Mouse (Mus musculus) stomach, embryonic 14.5 days (tissue): ENCODE measurements around the gene Triobp. TPM values are rescaled to one million over a fixed set of nuclear protein-coding genes. Genes with fewer than 3 reads are reported as not detected.
"Not testable (repeated sequence)": the region's sequence is repeated elsewhere in the genome, so short reads cannot be mapped to it uniquely, and the experiment has no call there.

ENCODE experiments used
- ATAC-seq: fragments of 200-750 bp; cut with Nextera tagmentation; 2 replicates; pipeline ENCODE4 v1.8.0; 2017; ENCODE audit warnings: low read depth, moderate TSS enrichment; ENCODE audit not compliant: insufficient number of reproducible peaks, insufficient read depth, low FRiP score
- H3K27ac ChIP-seq: fragments of 300-500 bp; sonication (generic); 2 replicates; pipeline ENCODE4 v1.5.1; 2014; ENCODE audit warnings: mild to moderate bottlenecking, low read length, moderate library complexity, mixed read lengths
- H3K27me3 ChIP-seq: fragments of 300-500 bp; sonication (generic); 2 replicates; pipeline ENCODE4 v1.6.1; 2014; ENCODE audit warnings: low read length, control low read depth, mixed read lengths; ENCODE audit not compliant: control insufficient read depth, insufficient read depth
- H3K36me3 ChIP-seq: fragments of 300-500 bp; sonication (generic); 2 replicates; pipeline ENCODE4 v1.6.1; 2014; ENCODE audit warnings: mild to moderate bottlenecking, control low read depth, low read length, moderate library complexity, mixed read lengths; ENCODE audit not compliant: control insufficient read depth, insufficient read depth
- H3K4me1 ChIP-seq: fragments of 300-500 bp; sonication (generic); 2 replicates; pipeline ENCODE4 v1.6.1; 2014; ENCODE audit warnings: low read length, control low read depth, mixed read lengths; ENCODE audit not compliant: control insufficient read depth, insufficient read depth
- H3K4me2 ChIP-seq: fragments of 300-500 bp; sonication (generic); replicated peaks from 2 replicates; pipeline ENCODE4 v1.6.1; 2014; ENCODE audit warnings: low read depth, low read length, control low read depth
- H3K4me3 ChIP-seq: fragments of 300-500 bp; sonication (generic); 2 replicates; pipeline ENCODE4 v1.5.1; 2014; ENCODE audit warnings: low read depth, low read length, control low read depth
- H3K9ac ChIP-seq: fragments of 300-500 bp; sonication (generic); replicated peaks from 2 replicates; pipeline ENCODE4 v1.6.1; 2014; ENCODE audit warnings: low read depth, mild to moderate bottlenecking, control low read depth, low read length, moderate library complexity, mixed read lengths
- H3K9me3 ChIP-seq: fragments of 300-500 bp; sonication (generic); 2 replicates; pipeline ENCODE4 v1.6.1; 2016; ENCODE audit warnings: low read depth, low read length, control low read depth; ENCODE audit not compliant: control insufficient read depth
- WGBS: fragments of 180-500 bp; shearing (Covaris S2); extraction: QIAGEN DNeasy Blood & Tissue Kit; methylation state at CpG from one replicate; pipeline ENCODE4 v1.1.7; 2014; 5-methylcytosine and 5-hydroxymethylcytosine counted together
- polyA plus RNA-seq: library from polyadenylated mRNA; unstranded; fragments of >200 nt; fragmentation: Nextera tagmentation; extraction: Ambion mirVana; gene quantifications from 2 replicates; pipeline ENCODE4 v1.2.1, GENCODE M21; 2014

The Triobp gene
- polyA plus RNA-seq, 1 experiment from 2014 or later: 50.2 TPM

GRCm38 (mm10) chr15:79030551-79031435 lies 83.3 kb downstream of the Triobp start:
- ATAC-seq: peak; percentile 81
- Histone ChIP-seq H3K4me3 (peak overlapping the region; percentile 53), H3K9ac (peak overlapping the region; percentile 55), H3K4me2 (peak overlapping the region; percentile 89), H3K4me1 (peaks cover 20% of the 10 kb centered on the region; the same call in 1 of the 2 replicates), H3K9me3 (no peaks in the 10 kb centered on the region), H3K27ac (peak overlapping the region; percentile 93), H3K27me3 (no peaks in the 10 kb centered on the region), H3K36me3 (peaks cover 14% of the 10 kb centered on the region; the same call in 1 of the 2 replicates)
- WGBS: under 1% methylated on average over 52 of the region's 52 CpGs

- 0 out of 2 replicates have a peak, but pooled peaks cover 14% of the 10 kb centered on the region for H3K4me1 ChIP-seq
- H3K36me3 ChIP-seq: peaks cover 22% of the 10 kb centered on the region
- H3K27me3 ChIP-seq, H3K9me3 ChIP-seq, H3K9ac ChIP-seq, ATAC-seq, H3K4me3 ChIP-seq, H3K27ac ChIP-seq: not testable (repeated sequence)
- WGBS: 86% methylated on average over 5 of the region's 5 CpGs
- peak overlapping the region; percentile 89 for H3K4me2 ChIP-seq
Measured at GRCm38 (mm10) chr15:79031908-79032307, 84.4 kb downstream of the Triobp start.

GRCm38 (mm10) chr15:79037913-79038328 lies 90.4 kb downstream of the Triobp start:
- Histone ChIP-seq H3K36me3 (peaks cover 26% of the 10 kb centered on the region), H3K9ac (no peak overlapping the region), H3K27me3 (peaks cover 12% of the 10 kb centered on the region), H3K27ac (no peak overlapping the region), H3K9me3 (no peaks in the 10 kb centered on the region), H3K4me2 (no peak overlapping the region; the same call in 1 of the 2 replicates), H3K4me1 (peaks cover 20% of the 10 kb centered on the region; the same call in 1 of the 2 replicates), H3K4me3 (no peak overlapping the region)
- 0 out of 2 replicates have a peak, but pooled peaks have one; percentile 19 for ATAC-seq
- 12% methylated on average over 14 of the region's 14 CpGs for WGBS

GRCm38 (mm10) chr15:79038331-79038730 lies 90.8 kb downstream of the Triobp start:
- Histone ChIP-seq H3K4me1 (peaks cover 20% of the 10 kb centered on the region; the same call in 1 of the 2 replicates), H3K27me3 (peaks cover 12% of the 10 kb centered on the region), H3K4me2 (no peak overlapping the region), H3K9me3 (no peaks in the 10 kb centered on the region), H3K4me3 (no peak overlapping the region), H3K36me3 (peaks cover 26% of the 10 kb centered on the region), H3K9ac (no peak overlapping the region), H3K27ac (no peak overlapping the region)
- no peak for ATAC-seq
- WGBS: 79% methylated on average over 10 of the region's 10 CpGs

GRCm38 (mm10) chr15:79038853-79039252 lies 91.3 kb downstream of the Triobp start:
- peaks cover 20% of the 10 kb centered on the region; the same call in 1 of the 2 replicates for H3K4me1 ChIP-seq
- H3K9ac ChIP-seq: no peak overlapping the region
- peak; percentile 70; the same call in 1 of the 2 replicates for ATAC-seq

GRCm38 (mm10) chr15:79040501-79041416 lies 93.2 kb downstream of the Triobp start:
- ATAC-seq: no peak
- Histone ChIP-seq H3K27ac (no peak overlapping the region), H3K36me3 (peaks cover 12% of the 10 kb centered on the region)

More at GRCm38 (mm10) chr15:79038853-79039252, 91.3 kb downstream of the Triobp start:
- peaks cover 12% of the 10 kb centered on the region for H3K27me3 ChIP-seq
- H3K4me2 ChIP-seq: no peak overlapping the region
- H3K9me3 ChIP-seq: no peaks in the 10 kb centered on the region
- 22% methylated on average over 7 of the region's 7 CpGs for WGBS
- H3K36me3 ChIP-seq: peaks cover 26% of the 10 kb centered on the region
- H3K27ac ChIP-seq: no peak overlapping the region
- H3K4me3 ChIP-seq: no peak overlapping the region

GRCm38 (mm10) chr15:79041585-79041984 lies 94.1 kb downstream of the Triobp start, which contains the start of gene Galr3:
Galr3 (plus strand) TSS chr15:79041885.
- no peak for ATAC-seq
- peak within 1 kb of the TSS; percentile 54 for H3K4me3 ChIP-seq
- no peak within 1 kb of the TSS; the same call in 1 of the 2 replicates for H3K9ac ChIP-seq
- peaks cover 12% of the 10 kb centered on the region for H3K27me3 ChIP-seq
- 72% methylated on average over 6 of the region's 6 CpGs for WGBS
- H3K4me1 ChIP-seq: peaks cover 20% of the 10 kb centered on the region; the same call in 1 of the 2 replicates
- no peaks in the 10 kb centered on the region for H3K9me3 ChIP-seq
- peak within 1 kb of the TSS; percentile 99 for H3K4me2 ChIP-seq
- peaks cover 8% of the 10 kb centered on the region for H3K36me3 ChIP-seq
- no peak within 1 kb of the TSS for H3K27ac ChIP-seq

More at GRCm38 (mm10) chr15:79040501-79041416, 93.2 kb downstream of the Triobp start:
- Histone ChIP-seq H3K4me1 (peaks cover 20% of the 10 kb centered on the region; the same call in 1 of the 2 replicates), H3K27me3 (peaks cover 12% of the 10 kb centered on the region), H3K4me3 (peak overlapping the region; percentile 22), H3K9ac (no peak overlapping the region; the same call in 1 of the 2 replicates), H3K4me2 (peak overlapping the region; percentile 38), H3K9me3 (no peaks in the 10 kb centered on the region)
- 17% methylated on average over 24 of the region's 24 CpGs for WGBS
